In the genomic region with DNA sequence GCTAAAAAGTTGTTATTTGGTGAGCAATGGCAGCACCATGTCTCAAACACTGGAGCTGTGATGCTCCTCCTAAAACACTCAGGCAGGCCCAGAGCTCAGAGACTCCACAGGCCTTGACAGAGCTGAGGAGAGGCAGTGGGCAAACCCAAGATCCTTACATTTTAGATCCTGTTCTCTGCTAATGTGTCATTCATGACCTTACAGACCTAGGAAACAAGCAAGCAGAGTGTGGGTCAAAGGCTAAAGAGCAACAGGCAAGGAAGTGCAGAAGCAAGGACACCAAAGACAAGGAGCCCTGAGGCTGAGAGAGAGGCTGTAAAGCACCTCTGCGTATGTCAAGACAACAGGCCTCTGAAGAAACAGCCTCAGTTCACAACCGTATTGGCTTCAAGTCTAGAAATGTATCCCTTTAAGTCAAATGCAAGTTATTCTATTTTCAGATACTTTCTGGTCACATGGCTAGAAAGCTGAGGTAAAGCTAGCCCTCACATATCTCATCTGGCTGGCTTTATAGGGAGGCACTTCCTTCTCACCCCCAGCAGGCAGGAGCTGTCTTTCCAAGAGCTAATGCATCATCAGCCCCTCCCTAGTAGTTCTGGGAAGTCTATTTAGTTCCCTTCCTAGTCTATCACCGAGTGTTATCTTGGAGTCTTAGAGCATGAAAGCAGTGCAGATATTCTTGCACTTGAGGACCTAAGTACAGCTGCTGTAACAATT, we compare ENCODE assay signal across 17 mouse cellular contexts. TPM values are rescaled to one million over a fixed set of nuclear protein-coding genes. Genes with fewer than 3 reads are reported as not detected.
DNase-seq lines count a peak whose midpoint lies in the region; ATAC-seq and TF ChIP-seq lines count a peak whose summit lies in the region.
"Had no signal": no experiment of that assay in that cellular context is flagged by ENCODE, and none has a peak within 500 bp of the region (broad histone marks: within the 10 kb centered on the region; RNA-seq: fewer than 3 reads in every experiment).

No protein-coding gene starts in this region.

- H3K4me1 ChIP-seq in heart, embryonic 11.5 days (ENCODE audit: control insufficient read depth, insufficient read depth, low read length): peaks cover 8% of the 10 kb centered on the region; the same call in 1 of the 2 replicates
- peaks cover 6% of the 10 kb centered on the region for H3K4me1 ChIP-seq in liver, embryonic 13.5 days (replicated peaks)
- H3K4me1 ChIP-seq in liver, postnatal 0 days (ENCODE audit: insufficient read depth): no peaks in the 10 kb centered on the region
- H3K4me1 ChIP-seq in heart, postnatal 0 days (ENCODE audit: control insufficient read depth, insufficient read depth): 0 out of 2 replicates have a peak, but pooled peaks cover 6% of the 10 kb centered on the region
- H3K4me1 ChIP-seq in midbrain, embryonic 14.5 days (ENCODE audit: control insufficient read depth, insufficient read depth, low read length): no peaks in the 10 kb centered on the region
- H3K4me1 ChIP-seq: embryonic facial prominence, embryonic 13.5 days; limb, embryonic 12.5 days; midbrain, embryonic 12.5 days had no signal

- peaks cover 8% of the 10 kb centered on the region for H3K36me3 ChIP-seq in heart, embryonic 11.5 days (ENCODE audit: control insufficient read depth, insufficient read depth, low read length)
- peaks cover 52% of the 10 kb centered on the region for H3K36me3 ChIP-seq in liver, embryonic 13.5 days
- H3K36me3 ChIP-seq in liver, postnatal 0 days (replicated peaks; ENCODE audit: insufficient read depth, low read length): peaks cover 49% of the 10 kb centered on the region
- H3K36me3 ChIP-seq in heart, postnatal 0 days (replicated peaks; ENCODE audit: control insufficient read depth, insufficient read depth, low read length): peaks cover 41% of the 10 kb centered on the region
- H3K36me3 ChIP-seq in midbrain, embryonic 14.5 days (ENCODE audit: control insufficient read depth, insufficient read depth, low read length): peaks cover 42% of the 10 kb centered on the region

- no peak for TF ChIP-seq CTCF in liver, postnatal 0 days (IDR thresholded peaks at IDR 0.05; ENCODE audit: low read depth)
- TF ChIP-seq CTCF in heart, postnatal 0 days (IDR thresholded peaks at IDR 0.05; ENCODE audit: low read depth): no peak

- WGBS in heart, embryonic 11.5 days (ENCODE audit: insufficient replicate concordance): 52% methylated on average over 3 of the region's 3 CpGs
- 60% methylated on average over 3 of the region's 3 CpGs for WGBS in liver, embryonic 13.5 days (ENCODE audit: insufficient replicate concordance)
- 66% methylated on average over 3 of the region's 3 CpGs for WGBS in liver, postnatal 0 days (ENCODE audit: insufficient replicate concordance)
- 41% methylated on average over 3 of the region's 3 CpGs for WGBS in heart, postnatal 0 days
- WGBS in midbrain, embryonic 14.5 days: 96% methylated on average over 3 of the region's 3 CpGs

- no peaks in the 10 kb centered on the region for H3K9me3 ChIP-seq in heart, embryonic 11.5 days (replicated peaks; ENCODE audit: control insufficient read depth, low read length)
- no peaks in the 10 kb centered on the region for H3K9me3 ChIP-seq in liver, embryonic 13.5 days (replicated peaks)
- no peaks in the 10 kb centered on the region for H3K9me3 ChIP-seq in liver, postnatal 0 days (ENCODE audit: low read length)
- H3K9me3 ChIP-seq in heart, postnatal 0 days (replicated peaks; ENCODE audit: control insufficient read depth, low read length): no peaks in the 10 kb centered on the region
- H3K9me3 ChIP-seq in midbrain, embryonic 14.5 days (ENCODE audit: control insufficient read depth, low read length): no peaks in the 10 kb centered on the region
- H3K9me3 ChIP-seq: embryonic facial prominence, embryonic 13.5 days; limb, embryonic 12.5 days; midbrain, embryonic 12.5 days had no signal

- TF ChIP-seq EP300 in liver, postnatal 0 days (IDR thresholded peaks at IDR 0.05; ENCODE audit: low read depth): no peak
- no peak for TF ChIP-seq EP300 in heart, postnatal 0 days (IDR thresholded peaks at IDR 0.05; ENCODE audit: low read depth)

- no peak overlapping the region for H3K9ac ChIP-seq in heart, embryonic 11.5 days (ENCODE audit: low read depth, low read length)
- H3K9ac ChIP-seq in liver, embryonic 13.5 days: no peak overlapping the region
- H3K9ac ChIP-seq in liver, postnatal 0 days (replicated peaks): no peak overlapping the region
- H3K9ac ChIP-seq in heart, postnatal 0 days (replicated peaks; ENCODE audit: low read depth, low read length): no peak overlapping the region
- H3K9ac ChIP-seq in midbrain, embryonic 14.5 days (replicated peaks; ENCODE audit: low read length): no peak overlapping the region
- H3K9ac ChIP-seq: embryonic facial prominence, embryonic 13.5 days; limb, embryonic 12.5 days; midbrain, embryonic 12.5 days had no signal

- ATAC-seq in heart, embryonic 11.5 days (replicated peaks; ENCODE audit: insufficient number of reproducible peaks, low FRiP score, low TSS enrichment): 0 out of 2 replicates have a peak, but pooled peaks have one; percentile 35
- ATAC-seq in liver, embryonic 13.5 days (ENCODE audit: low read depth): peak; percentile 45; the same call in 1 of the 2 replicates
- no peak for ATAC-seq in liver, postnatal 0 days
- ATAC-seq in heart, postnatal 0 days (ENCODE audit: insufficient read depth, low read depth): no peak
- no peak for ATAC-seq in midbrain, embryonic 14.5 days (ENCODE audit: low FRiP score, low TSS enrichment)
- ATAC-seq: hindbrain, embryonic 16.5 days had no signal

- H3K4me3 ChIP-seq in heart, embryonic 11.5 days (ENCODE audit: low read depth, low read length): no peak overlapping the region
- H3K4me3 ChIP-seq in liver, embryonic 13.5 days (replicated peaks): no peak overlapping the region
- no peak overlapping the region for H3K4me3 ChIP-seq in liver, postnatal 0 days (ENCODE audit: low read depth, low read length)
- H3K4me3 ChIP-seq in heart, postnatal 0 days (ENCODE audit: low read depth, low read length): no peak overlapping the region
- H3K4me3 ChIP-seq in midbrain, embryonic 14.5 days (replicated peaks; ENCODE audit: low read depth, low read length): no peak overlapping the region
- H3K4me3 ChIP-seq: embryonic facial prominence, embryonic 13.5 days; layer of hippocampus, adult 2 months; limb, embryonic 12.5 days; midbrain, embryonic 12.5 days; myocyte had no signal

- H3K27ac ChIP-seq in heart, embryonic 11.5 days (ENCODE audit: low read depth, low read length): peak overlapping the region; percentile 78
- no peak overlapping the region for H3K27ac ChIP-seq in liver, embryonic 13.5 days
- H3K27ac ChIP-seq in liver, postnatal 0 days (ENCODE audit: low read depth): no peak overlapping the region
- peak overlapping the region; percentile 71 for H3K27ac ChIP-seq in heart, postnatal 0 days (ENCODE audit: low read depth)
- no peak overlapping the region for H3K27ac ChIP-seq in midbrain, embryonic 14.5 days (replicated peaks; ENCODE audit: low read depth, low read length)
- H3K27ac ChIP-seq: embryonic facial prominence, embryonic 13.5 days; layer of hippocampus, adult 2 months; limb, embryonic 12.5 days; midbrain, embryonic 12.5 days had no signal

- H3K27me3 ChIP-seq in heart, embryonic 11.5 days (ENCODE audit: control insufficient read depth, insufficient read depth, low read length): no peaks in the 10 kb centered on the region
- no peaks in the 10 kb centered on the region for H3K27me3 ChIP-seq in liver, embryonic 13.5 days
- H3K27me3 ChIP-seq in liver, postnatal 0 days (ENCODE audit: insufficient read depth, low read length): no peaks in the 10 kb centered on the region
- no peaks in the 10 kb centered on the region for H3K27me3 ChIP-seq in heart, postnatal 0 days (ENCODE audit: control insufficient read depth, insufficient read depth, low read length)
- H3K27me3 ChIP-seq in midbrain, embryonic 14.5 days (ENCODE audit: control insufficient read depth, insufficient read depth, low read length): no peaks in the 10 kb centered on the region
- H3K27me3 ChIP-seq: embryonic facial prominence, embryonic 13.5 days; limb, embryonic 12.5 days; midbrain, embryonic 12.5 days had no signal

- no peak overlapping the region for H3K4me2 ChIP-seq in heart, embryonic 11.5 days
- H3K4me2 ChIP-seq in liver, embryonic 13.5 days: no peak overlapping the region
- no peak overlapping the region for H3K4me2 ChIP-seq in liver, postnatal 0 days (ENCODE audit: low read depth, low read length)
- H3K4me2 ChIP-seq in heart, postnatal 0 days (ENCODE audit: low read depth, low read length): no peak overlapping the region
- no peak overlapping the region for H3K4me2 ChIP-seq in midbrain, embryonic 14.5 days (ENCODE audit: low read length)
- H3K4me2 ChIP-seq: embryonic facial prominence, embryonic 13.5 days; limb, embryonic 12.5 days; midbrain, embryonic 12.5 days had no signal

- no peak for DNase-seq in heart, adult 9 months (ENCODE audit: low spot score in 2 of 2)
- DNase-seq in liver, embryonic 13.5 days: no peak
- no peak for DNase-seq in liver, postnatal 0 days
- DNase-seq in heart, postnatal 0 days (ENCODE audit: low spot score): no peak
- peak; percentile 20 for DNase-seq in yolk sac, embryonic 10.5 days (ENCODE audit: low spot score)
- no peak for DNase-seq in midbrain, embryonic 14.5 days
- DNase-seq: B cell, adult 2 months; cerebellum, adult 18-20 months; kidney, adult 9 months; thymus, postnatal 25 days had no signal

RNA-seq across cellular contexts. Expression of a gene that starts 14.2 kb away (rescaled TPM):
- 24.3 and 26.9 TPM in 2 replicates for polyA plus RNA-seq in heart, embryonic 11.5 days (2014; fragmentation: Nextera tagmentation; extraction: Ambion mirVana)
- 12.7 and 14.2 TPM in 2 replicates for polyA plus RNA-seq in liver, embryonic 13.5 days (2015; fragmentation: Nextera tagmentation; extraction: Ambion mirVana)
- polyA plus RNA-seq in liver, postnatal 0 days (2015; fragmentation: Nextera tagmentation; extraction: Ambion mirVana): 19.1 and 19.7 TPM in 2 replicates
- total RNA-seq in heart, postnatal 0 days (2014; rRNA removed; ENCODE audit: low replicate concordance): 15.2 and 28.1 TPM in 2 replicates
- polyA plus RNA-seq in heart, postnatal 0 days (2015; fragmentation: Nextera tagmentation; extraction: Ambion mirVana): 14.0 and 16.7 TPM in 2 replicates
- 37.1 and 38.2 TPM in 2 replicates for polyA plus RNA-seq in midbrain, embryonic 14.5 days (2014; fragmentation: Nextera tagmentation; extraction: Ambion mirVana)

Comparison
In these comparisons a context has a peak if more than half of its experiments do, and no peak if none do; other contexts are left out.
1. ATAC-seq: peak in heart, embryonic 11.5 days (single experiment) and liver, embryonic 13.5 days (single experiment); none in liver, postnatal 0 days (single experiment), heart, postnatal 0 days (single experiment) and midbrain, embryonic 14.5 days (single experiment).
2. H3K27ac ChIP-seq: peak in heart, embryonic 11.5 days (single experiment) and heart, postnatal 0 days (single experiment); none in liver, embryonic 13.5 days (single experiment), liver, postnatal 0 days (single experiment) and midbrain, embryonic 14.5 days (single experiment).